In genomic region chr14:28958131-28959015, GRCm38 (mm10) we compare ENCODE assay signal across 8 mouse cellular contexts. TPM values are rescaled to one million over a fixed set of nuclear protein-coding genes. Genes with fewer than 3 reads are reported as not detected.
DNase-seq lines count a peak whose midpoint lies in the region; ATAC-seq and TF ChIP-seq lines count a peak whose summit lies in the region.

No protein-coding gene starts in this region.

- no peak overlapping the region for H3K9ac ChIP-seq in hindbrain, embryonic 12.5 days
- H3K9ac ChIP-seq in limb, embryonic 14.5 days (ENCODE audit: low read depth, low read length, severe bottlenecking) = no peak overlapping the region

- H3K36me3 ChIP-seq in hindbrain, embryonic 12.5 days = no peaks in the 10 kb centered on the region
- no peaks in the 10 kb centered on the region for H3K36me3 ChIP-seq in limb, embryonic 14.5 days (ENCODE audit: control insufficient read depth, insufficient read depth, low read length)

- DNase-seq in left cerebral cortex, adult 18-20 months (ENCODE audit: low spot score in 2 of 2) = peak; percentile 11 to 19
- DNase-seq in left cerebral cortex, adult 9 months (ENCODE audit: low spot score in 2 of 2) = no peak
- peak; percentile 86 for DNase-seq in embryo, embryonic 11 days
- DNase-seq in limb, embryonic 14.5 days (ENCODE audit: low spot score) = peak; percentile 69
- no peak for DNase-seq in B cell, adult 2 months
- no peak for DNase-seq in thymus, postnatal 36 days
- no peak for DNase-seq in urinary bladder, postnatal 10 days (ENCODE audit: low spot score)

- ATAC-seq in hindbrain, embryonic 12.5 days (ENCODE audit: low FRiP score) = peak; percentile 94
- peak; percentile 83 for ATAC-seq in limb, embryonic 14.5 days (ENCODE audit: low FRiP score, low read depth)

- no peaks in the 10 kb centered on the region for H3K9me3 ChIP-seq in hindbrain, embryonic 12.5 days (replicated peaks)
- H3K9me3 ChIP-seq in limb, embryonic 14.5 days (ENCODE audit: control insufficient read depth, low read length) = no peaks in the 10 kb centered on the region

- H3K4me1 ChIP-seq in hindbrain, embryonic 12.5 days = peaks cover 27% of the 10 kb centered on the region
- H3K4me1 ChIP-seq in limb, embryonic 14.5 days (ENCODE audit: control insufficient read depth, insufficient read depth, low read length) = peaks cover 20% of the 10 kb centered on the region

- H3K27ac ChIP-seq in hindbrain, embryonic 12.5 days = peak overlapping the region; percentile 87
- H3K27ac ChIP-seq in limb, embryonic 14.5 days (replicated peaks; ENCODE audit: low read depth, low read length) = no peak overlapping the region

- no peak for TF ChIP-seq POLR2A in limb, embryonic 14.5 days (IDR thresholded peaks at IDR 0.05; ENCODE audit: borderline replicate concordance, extremely low read depth, insufficient read depth, insufficient read length)

- no peaks in the 10 kb centered on the region for H3K27me3 ChIP-seq in hindbrain, embryonic 12.5 days
- H3K27me3 ChIP-seq in limb, embryonic 14.5 days (ENCODE audit: control insufficient read depth, insufficient read depth, low read length) = no peaks in the 10 kb centered on the region

- 15% methylated on average over 6 of the region's 6 CpGs for WGBS in hindbrain, embryonic 12.5 days
- 17% methylated on average over 6 of the region's 6 CpGs for WGBS in limb, embryonic 14.5 days

- no peak overlapping the region; the same call in 1 of the 2 replicates for H3K4me2 ChIP-seq in hindbrain, embryonic 12.5 days (replicated peaks)
- H3K4me2 ChIP-seq in limb, embryonic 14.5 days (replicated peaks; ENCODE audit: low read depth, low read length, severe bottlenecking) = no peak overlapping the region

- H3K4me3 ChIP-seq in hindbrain, embryonic 12.5 days = no peak overlapping the region
- H3K4me3 ChIP-seq in limb, embryonic 14.5 days (replicated peaks; ENCODE audit: low read length) = no peak overlapping the region

RNA-seq across cellular contexts. Expression of gene Lrtm1, which starts 59.6 kb away (rescaled TPM):
- not detected for total RNA-seq in left cerebral cortex, adult 18-20 months (2021)
- polyA plus RNA-seq in hindbrain, embryonic 12.5 days (2016; fragmentation: Nextera tagmentation; extraction: Ambion mirVana) = 0.49 and 0.86 TPM in 2 replicates
- polyA plus RNA-seq in limb, embryonic 14.5 days (2012; rRNA removed) = 0.53 and 0.60 TPM in 2 replicates
- polyA plus RNA-seq in limb, embryonic 14.5 days (2014; fragmentation: Nextera tagmentation; extraction: Ambion mirVana) = 0.84 and 1.4 TPM in 2 replicates

Comparison
In these comparisons a context has a peak if more than half of its experiments do, and no peak if none do; other contexts are left out.
1. DNase-seq: peak in left cerebral cortex, adult 18-20 months (2 of 2), embryo, embryonic 11 days (single experiment) and limb, embryonic 14.5 days (single experiment); none in left cerebral cortex, adult 9 months (0 of 2), B cell, adult 2 months (0 of 2), thymus, postnatal 36 days (0 of 2) and urinary bladder, postnatal 10 days (single experiment).